Mouse (Mus musculus) bone marrow, adult 2 months (tissue): ENCODE results near the gene Hoxa4.

ENCODE experiments used
- CTCF ChIP-seq: fragments of 200-500 bp; IDR thresholded peaks from 2 replicates; pipeline ENCODE4 v1.5.1; 2011; ENCODE audit warnings: low read length, control low read depth; ENCODE audit not compliant: control insufficient read depth, insufficient read depth
- POLR2A ChIP-seq: fragments of 200-500 bp; IDR thresholded peaks from 2 replicates; pipeline ENCODE4 v1.6.1; 2011; ENCODE audit warnings: low read depth, mild to moderate bottlenecking, control low read depth, low read length, borderline replicate concordance; ENCODE audit not compliant: control insufficient read depth

DNA sequence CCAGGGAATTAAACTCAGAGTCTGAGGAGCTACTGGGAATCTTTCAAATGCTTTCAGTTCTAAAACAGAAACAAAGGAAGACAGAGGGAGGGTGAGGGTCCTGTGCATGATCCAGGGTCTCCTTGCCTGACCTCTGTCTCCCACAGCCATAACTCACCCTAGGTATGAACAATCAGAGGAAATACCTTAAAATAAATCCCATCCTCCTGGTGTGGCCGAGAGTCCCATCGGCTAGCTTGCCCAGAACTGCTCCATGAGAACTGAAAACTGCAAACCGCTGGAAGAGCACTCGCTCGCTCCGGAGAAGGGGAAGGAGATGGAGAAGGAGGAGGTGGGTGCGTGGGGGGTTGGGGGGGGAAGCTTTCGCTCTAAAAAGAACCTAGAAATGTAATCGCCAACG, 11.9 kb downstream of the Hoxa4 start:
- TF ChIP-seq CTCF, result no peak
- no peak for TF ChIP-seq POLR2A
